Mouse (Mus musculus) skeletal muscle tissue, adult 2 months (tissue): ENCODE measurements around the gene Gm10591.
"Not testable (repeated sequence)": the region's sequence is repeated elsewhere in the genome, so short reads cannot be mapped to it uniquely, and the experiment has no call there.

Source experiments
- DNase-seq: peaks from one replicate; pipeline ENCODE4 v3.0.0-alpha.2; 2012; ENCODE audit warnings: low read depth, low spot score

The Gm10591 gene

DNA sequence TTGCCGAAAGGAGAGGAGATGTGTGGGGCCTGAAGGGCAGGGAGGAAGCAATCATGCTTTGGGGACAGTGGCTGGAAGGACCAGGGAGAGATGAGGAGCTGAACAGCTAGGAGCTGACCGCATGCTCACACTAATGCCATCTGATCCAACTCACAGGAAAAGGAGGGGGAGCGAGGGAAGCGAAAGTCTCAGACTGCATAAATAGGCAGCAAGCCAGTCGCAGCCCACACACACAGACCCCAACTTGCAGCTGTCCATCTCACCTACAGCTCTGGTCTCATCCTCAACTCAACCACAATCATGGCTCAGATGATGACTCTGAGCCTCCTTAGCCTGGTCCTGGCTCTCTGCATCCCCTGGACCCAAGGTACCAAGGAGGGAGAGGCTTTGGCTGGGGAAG lies at the start of gene Gm10591:
Gene Gm10591, plus strand, starts transcription at position 301 of the 400 bp plus-strand sequence.
- DNase-seq, result not testable (repeated sequence)

DNA sequence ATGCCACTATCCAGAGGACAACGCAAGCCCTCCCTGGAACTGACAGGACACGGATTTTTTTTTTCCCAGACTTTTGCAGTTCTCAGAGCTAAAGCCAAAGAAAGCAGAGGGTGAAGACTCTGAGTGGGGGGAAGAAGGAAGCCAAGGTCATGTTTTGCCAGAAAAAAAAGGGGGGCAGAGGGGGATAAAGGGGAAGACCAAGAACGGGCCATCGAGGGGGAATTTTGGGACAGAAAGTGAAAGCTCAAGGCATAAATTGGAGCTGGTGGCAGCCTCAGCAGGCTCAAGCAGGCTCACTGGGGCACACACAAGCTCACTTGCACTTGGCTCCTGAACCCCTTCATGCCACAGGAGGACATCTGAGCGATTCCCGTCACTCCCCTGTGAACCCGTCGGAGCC lies 17.4 kb downstream of the Gm10591 start, which contains the start of gene Gm2564:
Gene Gm2564, plus strand, starts transcription at position 301 of the 400 bp plus-strand sequence.
- DNase-seq, result not testable (repeated sequence)

DNA sequence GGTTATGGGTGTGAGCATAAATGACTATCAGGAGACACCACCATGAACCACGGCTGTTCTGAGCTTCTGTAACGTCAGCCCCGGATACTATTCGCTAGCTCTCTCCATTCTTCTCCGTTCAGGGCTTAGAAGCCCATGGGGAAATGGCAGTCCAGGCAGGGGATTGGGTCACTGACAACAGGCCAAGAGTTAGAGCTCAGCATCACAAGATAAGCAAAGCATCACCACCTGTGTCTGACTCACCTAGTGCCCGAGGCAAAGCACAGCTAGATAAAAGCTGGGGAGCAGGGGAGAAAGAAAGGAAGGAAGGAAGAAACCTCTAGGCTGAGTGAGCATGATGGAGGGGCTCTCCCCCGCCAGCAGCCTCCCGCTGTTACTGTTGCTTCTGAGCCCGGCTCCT lies 43.0 kb downstream of the Gm10591 start, which contains the start of gene Ccl27b:
Gene Ccl27b, plus strand, starts transcription at position 301 of the 400 bp plus-strand sequence.
- DNase-seq, result not testable (repeated sequence)

DNA sequence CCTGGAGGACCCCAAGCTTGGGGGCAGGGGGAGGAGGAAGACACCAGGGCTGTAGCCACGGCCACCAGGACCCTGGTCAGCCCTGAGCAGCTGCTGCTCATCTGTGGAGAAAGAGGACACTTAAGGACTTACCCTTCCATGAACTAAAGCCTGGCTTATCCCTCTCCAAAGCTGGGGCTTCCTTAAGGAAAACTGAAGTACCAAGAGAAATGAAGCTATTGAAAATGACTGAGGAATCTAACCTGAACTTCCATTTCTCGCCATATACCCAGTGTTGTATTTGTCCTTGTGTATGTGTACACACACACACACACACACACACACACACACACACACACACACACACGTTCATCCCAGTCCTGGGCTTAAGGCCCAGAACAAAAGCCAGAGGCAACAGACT lies 49.8 kb downstream of the Gm10591 start, which contains the start of gene Il11ra2:
Gene Il11ra2, minus strand, starts transcription at position 101 of the 400 bp plus-strand sequence.
- DNase-seq, result not testable (repeated sequence)
